Mouse (Mus musculus) frontal cortex, postnatal 25 days (tissue): ENCODE data around the gene Cd83.

Source experiments
- DNase-seq, 2 experiments: peaks; one replicate each; pipeline ENCODE4 v3.0.0; 2022; ENCODE audit warnings: low spot score in 2 of 2

Gene Cd83

DNA sequence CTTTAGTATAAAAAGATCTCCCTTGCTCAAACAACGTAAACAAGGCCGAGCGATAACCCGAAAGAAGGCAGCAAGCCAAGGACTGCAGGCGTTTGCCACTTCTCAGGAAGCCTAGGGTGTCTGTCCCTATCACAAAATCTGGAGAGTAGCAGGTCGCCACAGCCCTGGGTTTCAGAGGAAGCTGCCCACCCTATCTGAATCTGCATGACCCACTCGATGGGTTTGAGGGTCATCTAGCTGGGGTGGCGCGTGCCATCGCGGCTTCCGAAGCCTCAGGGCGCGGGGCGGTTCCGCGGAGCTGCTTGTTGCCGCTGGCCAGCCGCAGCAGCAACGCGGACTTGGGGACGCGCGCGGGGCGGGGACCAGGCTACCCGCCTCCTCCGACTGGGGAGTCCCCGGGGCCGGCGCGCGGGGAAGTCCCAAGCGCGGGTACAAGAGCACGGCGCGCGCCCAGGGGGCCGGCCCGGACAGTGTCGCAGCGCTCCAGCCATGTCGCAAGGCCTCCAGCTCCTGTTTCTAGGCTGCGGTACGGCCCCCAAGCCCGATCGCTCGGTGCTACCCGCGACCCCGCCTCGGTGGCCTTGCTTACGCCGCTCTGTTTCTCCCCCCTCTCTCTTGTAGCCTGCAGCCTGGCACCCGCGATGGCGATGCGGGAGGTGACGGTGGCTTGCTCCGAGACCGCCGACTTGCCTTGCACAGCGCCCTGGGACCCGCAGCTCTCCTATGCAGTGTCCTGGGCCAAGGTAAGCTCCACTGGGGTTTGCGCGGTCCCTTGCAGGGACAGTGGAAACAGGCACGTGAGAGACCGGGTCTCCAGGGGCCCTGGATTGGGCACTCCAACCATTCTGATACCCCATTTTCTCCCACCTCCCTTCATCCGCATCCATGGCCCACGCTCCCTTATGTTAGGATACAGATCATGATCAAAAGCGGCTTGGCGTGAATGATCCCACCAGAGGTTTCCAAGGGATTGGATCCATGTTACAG is at the start of gene Cd83:
Gene Cd83 (plus strand): TSS at position 51 of the 987 bp plus-strand sequence.
- DNase-seq: peak in 1 of 2 experiments; percentile 29

DNA sequence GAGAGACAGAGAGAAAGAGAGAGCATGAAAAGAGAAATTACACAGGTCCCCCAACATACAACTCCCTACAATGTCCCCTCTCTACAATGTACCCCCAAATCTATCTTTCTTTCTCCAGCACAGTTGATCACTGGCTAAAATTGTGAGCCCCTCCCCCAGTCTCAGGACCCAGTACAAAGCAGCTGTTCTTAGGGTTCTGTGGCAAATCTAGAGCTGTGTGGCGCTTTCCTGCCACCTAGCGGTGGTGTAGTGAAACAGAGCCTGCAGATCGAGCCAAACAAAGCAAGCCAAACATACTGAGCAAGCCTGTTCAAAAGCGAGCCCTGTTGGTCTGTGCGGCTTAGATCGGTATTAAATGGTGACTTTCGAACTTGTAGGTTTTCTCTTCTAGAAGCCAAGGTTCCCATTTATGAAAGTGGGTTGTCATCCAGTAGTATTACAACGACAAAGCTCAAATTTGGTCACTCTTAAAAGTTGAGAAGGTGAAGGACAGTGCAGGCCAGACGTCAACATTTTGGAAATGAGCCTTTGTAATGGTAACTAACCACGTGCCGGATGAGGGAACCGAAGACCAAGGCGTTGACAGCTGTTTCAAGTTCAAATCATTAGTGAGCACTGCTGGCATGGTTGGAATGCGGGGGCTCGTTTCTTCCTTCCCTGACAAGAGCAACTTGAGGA is 44.8 kb upstream of the Cd83 start:
- peak; percentile 59 to 74 for DNase-seq

- no peak for DNase-seq
Observed at GRCm38 (mm10) chr13:43740276-43740608, 44.3 kb upstream of the Cd83 start.

DNA sequence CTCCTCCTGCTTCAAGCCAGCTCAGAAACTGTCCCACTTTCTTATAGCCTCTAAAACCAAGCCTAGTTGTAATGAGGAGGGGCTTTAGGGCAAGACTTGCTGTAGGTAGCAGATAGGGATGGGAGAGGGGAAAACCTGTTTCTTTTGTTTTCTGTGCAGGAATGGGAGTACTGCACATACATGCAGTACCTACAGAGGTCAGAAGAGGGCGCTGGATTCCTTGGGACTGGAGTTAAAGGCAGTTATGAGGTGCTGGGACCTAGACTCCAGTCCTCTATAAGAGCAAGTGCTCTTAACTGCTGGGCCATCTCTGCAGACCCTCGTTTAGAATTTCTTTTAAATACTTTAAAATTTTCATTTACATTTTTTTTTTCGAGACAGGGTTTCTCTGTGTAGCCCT is 41.9 kb upstream of the Cd83 start:
- no peak for DNase-seq

DNA sequence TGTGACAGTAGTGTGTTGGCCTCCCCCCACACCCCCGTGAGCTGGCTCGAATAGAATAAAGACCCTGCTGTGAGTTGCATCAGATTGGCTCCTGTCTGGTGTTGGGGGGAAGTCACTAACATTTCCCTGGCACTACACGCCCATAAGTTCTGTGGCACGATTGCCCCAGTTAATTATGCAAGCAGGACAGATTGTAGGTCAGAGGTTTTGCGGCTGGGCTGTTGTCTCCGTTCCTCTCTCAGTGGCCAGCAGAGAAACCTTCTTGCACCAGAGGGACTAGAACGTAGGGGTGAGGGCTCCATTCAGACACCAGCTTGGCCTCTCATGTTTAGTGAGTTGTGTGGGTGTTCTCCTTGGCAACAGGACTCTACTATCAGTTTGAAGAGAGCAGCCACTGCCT is 40.3 kb upstream of the Cd83 start:
- no peak for DNase-seq

- DNase-seq: no peak
Observed at GRCm38 (mm10) chr13:43750301-43750700, 34.3 kb upstream of the Cd83 start.

- no peak for DNase-seq
Observed at GRCm38 (mm10) chr13:43750966-43751365, 33.6 kb upstream of the Cd83 start.

- DNase-seq: no peak
Observed at GRCm38 (mm10) chr13:43752407-43752806, 32.2 kb upstream of the Cd83 start.

DNA sequence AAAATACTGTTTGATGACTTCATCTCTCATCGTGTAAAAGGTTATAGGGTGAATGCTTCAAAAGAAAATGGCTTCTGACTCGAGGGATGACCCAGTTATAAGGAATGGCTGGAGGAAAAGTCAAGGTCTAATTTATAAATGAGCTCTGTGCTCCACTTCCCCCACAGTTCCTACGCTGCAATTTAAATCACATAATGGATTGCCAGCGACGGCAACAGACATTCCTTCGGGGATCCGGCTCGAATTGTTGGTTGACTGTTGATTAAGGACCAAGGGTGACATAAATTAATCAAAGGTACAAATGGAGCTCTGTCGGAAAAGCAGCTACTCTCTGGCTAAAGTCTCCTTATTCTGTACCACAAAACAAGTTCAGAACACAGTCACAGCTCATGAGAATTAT is 30.9 kb upstream of the Cd83 start:
- no peak for DNase-seq

DNA sequence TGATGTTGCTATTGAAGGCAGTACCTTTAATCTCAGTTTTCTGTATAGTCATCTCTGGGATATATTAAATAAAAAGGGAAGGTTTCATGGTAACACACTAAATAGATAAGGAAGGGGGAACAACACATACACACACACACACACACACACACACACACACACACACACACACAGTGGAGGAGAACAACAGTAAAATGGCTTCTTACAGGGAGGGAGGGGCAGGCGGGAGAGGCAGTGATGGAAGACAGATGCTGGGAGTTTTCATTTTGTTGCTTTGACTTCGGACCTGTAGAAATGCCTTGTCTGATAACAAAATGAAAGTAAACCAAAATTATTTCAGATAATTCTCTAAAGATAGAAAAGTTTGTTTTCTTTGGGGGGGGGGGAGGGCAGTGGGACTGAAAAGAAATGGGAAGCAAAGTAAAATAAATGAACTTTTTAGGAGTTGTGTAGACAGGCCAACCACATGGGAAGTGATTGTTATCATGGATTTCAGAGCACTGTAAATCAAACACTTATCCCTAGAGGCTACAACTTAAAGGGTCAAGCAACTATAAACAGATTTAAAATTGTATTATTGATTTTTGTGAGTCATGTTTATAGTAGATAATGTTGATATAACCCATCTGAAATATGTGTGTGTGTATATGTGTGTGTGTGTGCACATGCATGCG is 30.0 kb upstream of the Cd83 start:
- DNase-seq: no peak

DNA sequence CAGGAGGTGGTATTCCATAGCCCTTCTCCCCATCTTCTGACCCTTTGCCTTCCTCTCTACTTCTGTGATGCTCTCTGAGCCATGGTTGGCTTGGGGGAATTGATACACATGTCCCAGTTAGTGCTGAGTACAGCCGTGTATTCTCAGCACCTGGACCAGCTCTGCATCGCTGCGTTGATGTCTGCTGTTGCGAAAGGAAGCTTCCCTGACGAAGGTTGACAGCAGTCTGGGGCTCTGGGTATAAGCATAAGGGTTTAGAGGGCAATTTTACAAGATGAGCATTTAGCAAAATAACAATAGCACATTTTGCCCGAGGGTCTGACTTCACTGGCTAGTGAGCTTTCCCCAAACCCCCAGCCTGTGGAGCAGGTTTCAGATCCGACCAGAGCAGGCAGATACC is 29.0 kb upstream of the Cd83 start:
- DNase-seq: no peak

DNA sequence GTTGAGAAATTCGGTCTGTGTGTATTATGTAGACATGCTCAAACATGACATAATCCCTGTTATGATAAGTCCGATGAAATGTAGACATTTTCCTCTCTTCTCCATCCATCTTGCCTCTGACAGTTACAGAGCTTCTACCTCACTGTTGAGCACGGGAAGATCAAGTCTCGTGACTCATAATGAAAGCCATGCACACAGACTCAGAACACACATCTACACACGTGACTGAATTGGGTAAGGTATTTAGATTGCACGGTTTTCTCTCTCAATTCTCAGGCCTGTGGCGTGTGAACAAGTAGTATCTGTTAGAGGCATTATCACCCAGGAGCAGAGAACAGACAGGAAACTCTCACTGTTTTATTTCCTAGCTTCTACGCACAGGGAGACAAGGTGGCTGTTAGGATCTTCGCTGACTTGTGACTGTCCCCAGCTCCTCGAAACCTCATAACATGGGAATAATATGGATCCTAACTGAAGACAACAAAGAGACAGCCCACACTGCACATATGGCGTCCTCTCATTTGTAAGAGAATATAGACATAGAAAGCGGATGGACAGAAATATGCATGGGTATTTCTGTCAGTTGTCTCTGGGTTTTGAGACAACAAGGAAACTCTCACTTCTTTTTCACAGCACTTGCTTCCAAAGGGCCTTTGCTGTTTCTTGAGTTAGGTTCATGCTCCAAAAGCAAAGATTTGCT is 23.3 kb upstream of the Cd83 start:
- DNase-seq: no peak

- no peak for DNase-seq
Observed at GRCm38 (mm10) chr13:43762901-43763300, 21.7 kb upstream of the Cd83 start.

DNA sequence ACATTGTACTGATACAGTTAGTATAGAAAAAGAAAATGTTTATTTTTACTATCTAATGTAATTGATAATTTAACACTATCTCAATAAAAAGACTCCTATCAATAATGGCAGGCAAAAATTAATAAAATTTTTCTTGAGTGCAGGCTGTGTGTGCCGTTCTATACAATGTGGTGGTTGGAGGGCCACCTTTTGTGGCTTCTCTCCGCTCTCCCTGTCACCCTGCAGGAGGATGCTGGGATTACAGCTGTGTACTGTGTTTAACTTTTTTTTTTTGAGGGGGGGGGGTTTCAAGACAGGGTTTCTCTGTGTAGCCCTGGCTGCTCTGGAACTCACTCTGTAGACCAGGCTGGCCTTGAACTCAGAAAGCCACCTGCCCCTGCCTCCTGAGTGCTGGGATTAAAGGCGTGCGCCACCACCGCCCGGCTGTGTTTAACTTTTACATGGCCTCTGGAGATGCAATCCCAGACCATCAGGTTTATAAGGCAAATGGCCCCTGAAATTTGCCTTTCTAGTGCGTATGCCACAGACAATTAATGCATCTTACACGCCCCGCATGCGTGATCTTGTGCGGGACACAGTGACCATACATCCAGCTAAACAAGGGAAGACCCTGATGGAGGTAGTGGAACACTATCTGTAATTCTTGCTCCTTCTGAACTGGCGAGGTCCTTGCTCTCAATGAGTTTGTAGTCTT is 21.1 kb upstream of the Cd83 start:
- no peak for DNase-seq

GRCm38 (mm10) chr13:43763995-43764579 is 20.5 kb upstream of the Cd83 start:
- DNase-seq: peak in 1 of 2 experiments; percentile 33

DNA sequence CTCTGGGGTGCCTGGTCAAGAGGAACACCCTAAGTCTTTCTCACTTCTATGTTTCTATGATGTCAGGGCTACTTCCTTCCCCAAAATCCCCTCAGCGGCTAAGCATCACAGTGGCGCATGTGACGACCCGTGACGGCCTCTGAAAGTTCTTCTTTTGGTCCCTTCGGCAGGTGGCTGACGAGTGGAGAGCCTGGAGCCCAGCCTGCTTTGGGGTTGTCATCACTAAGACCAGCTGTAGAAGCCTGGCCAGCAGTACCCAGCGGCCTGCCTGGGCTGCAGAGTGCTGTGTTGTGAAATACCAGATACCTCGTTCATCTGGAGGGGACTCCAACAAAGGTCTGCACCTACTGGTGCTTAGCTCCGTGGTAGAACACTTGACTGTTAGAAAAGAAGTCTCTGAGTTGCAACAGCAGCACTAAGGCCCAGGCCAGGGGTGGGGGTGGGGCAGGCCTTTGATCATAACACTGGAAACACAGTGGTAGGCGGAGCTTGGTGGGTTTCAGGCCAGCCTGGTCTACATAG is 19.2 kb upstream of the Cd83 start:
- no peak for DNase-seq

DNA sequence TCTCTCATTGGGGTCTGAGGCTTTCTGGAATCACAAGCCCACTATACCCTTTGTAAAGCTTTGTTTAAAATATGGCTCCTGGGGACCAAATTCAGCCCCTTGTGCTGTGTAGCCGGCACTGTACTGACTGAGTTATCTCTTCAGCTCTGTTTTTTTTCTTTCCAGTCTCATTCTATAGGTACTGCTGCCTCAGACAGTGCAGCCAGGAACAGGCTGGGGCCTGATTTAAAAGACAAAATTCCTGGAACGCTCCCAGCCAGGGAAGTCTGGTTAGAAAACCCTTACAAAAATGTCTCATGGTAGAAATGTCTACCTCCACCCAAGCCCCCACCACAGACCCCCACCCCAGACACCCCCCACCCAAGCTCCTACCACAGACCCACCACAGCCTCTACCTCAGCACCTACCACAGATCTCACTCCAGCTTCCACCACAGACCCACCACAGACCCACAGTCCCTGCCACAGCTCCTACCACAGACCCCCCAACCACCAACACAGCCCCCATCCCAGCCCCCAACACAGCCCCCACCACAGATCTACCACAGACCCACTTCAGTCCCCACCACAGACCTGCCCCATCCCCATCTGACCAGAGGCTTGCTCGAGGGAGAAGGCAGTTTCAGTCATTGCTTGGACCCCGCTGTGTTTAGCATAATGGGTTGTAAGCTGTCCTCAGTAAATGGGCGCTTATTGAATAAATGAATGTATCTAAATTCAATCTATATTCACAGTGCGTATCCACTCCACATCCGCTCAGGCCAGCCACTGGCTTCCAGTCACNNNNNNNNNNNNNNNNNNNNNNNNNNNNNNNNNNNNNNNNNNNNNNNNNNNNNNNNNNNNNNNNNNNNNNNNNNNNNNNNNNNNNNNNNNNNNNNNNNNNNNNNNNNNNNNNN is 17.5 kb upstream of the Cd83 start:
- no peak for DNase-seq

- DNase-seq: no peak
Observed at GRCm38 (mm10) chr13:43773020-43773419, 11.6 kb upstream of the Cd83 start.

DNA sequence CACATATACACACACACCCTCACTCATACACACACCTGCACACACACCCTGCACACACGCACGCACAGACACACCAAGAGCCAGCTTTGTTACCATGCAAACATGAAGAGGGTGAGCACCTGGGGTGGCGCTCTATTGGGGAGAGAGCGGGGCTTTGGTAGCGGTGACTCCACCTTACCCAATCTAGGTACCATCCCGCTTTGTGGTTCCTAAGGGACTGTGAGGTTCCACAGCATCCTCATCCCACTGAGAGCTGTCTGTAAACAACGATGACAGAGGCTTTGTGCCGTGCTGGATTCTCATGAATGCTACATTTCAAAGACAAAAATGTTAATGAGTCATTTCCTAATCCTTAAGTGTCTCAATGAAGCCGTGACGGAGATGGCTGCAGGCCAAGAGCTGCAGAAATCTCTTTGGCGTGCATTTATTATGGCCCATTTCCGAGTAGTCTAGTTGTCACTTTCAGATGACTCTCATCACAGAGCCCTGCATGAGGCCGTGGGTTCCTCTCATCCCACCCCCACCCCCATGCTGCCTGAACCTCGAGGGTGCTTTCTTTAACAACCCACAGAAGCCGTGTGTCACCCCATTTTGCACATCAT is 10.5 kb upstream of the Cd83 start:
- DNase-seq: no peak
